Mouse (Mus musculus) NIH3T3 (cell line): ENCODE results near the gene Cdc27.
A peak's percentile ranks its signal among the peaks of the same experiment; 100 is the strongest.
"Not testable (repeated sequence)": the region's sequence is repeated elsewhere in the genome, so short reads cannot be mapped to it uniquely, and the experiment has no call there.

Experiments used
- DNase-seq: peaks from one replicate; pipeline ENCODE4 v3.0.0-alpha.2; 2012; ENCODE audit warnings: low read depth

Gene Cdc27

DNA sequence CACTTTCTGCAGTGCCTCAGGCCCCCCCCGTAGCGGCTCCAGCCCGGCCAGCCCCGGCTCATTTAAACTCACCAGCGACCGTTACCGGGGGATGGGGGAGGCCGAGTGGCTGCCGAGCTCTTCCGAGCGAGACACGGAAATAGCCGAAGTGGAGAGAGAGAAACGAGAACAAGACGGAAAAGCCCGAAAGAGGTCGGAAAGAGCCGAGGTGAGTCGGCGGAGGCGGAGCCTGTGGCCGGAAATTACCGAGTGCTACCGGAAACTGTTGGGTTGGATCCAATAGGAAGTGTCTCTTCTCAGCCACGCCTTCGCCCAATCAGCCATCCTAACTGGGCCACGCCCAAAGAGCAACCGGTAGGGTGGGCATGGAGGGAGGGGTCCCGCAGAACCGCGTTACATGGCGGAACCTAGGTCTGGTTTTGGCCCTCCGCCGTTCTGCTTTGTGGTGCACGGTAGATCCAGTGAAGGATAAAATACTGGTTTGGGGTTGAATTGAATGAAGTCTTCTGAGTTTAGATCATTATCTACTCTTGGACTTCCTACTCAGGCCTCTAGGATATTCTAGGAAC is at the start of gene Cdc27, which contains the start of gene Myl4:
Gene Cdc27, minus strand, starts transcription at position 215 of the 569 bp plus-strand sequence.
Gene Myl4, plus strand, starts transcription at position 258 of the 569 bp plus-strand sequence.
- DNase-seq, result peak; percentile 98

DNA sequence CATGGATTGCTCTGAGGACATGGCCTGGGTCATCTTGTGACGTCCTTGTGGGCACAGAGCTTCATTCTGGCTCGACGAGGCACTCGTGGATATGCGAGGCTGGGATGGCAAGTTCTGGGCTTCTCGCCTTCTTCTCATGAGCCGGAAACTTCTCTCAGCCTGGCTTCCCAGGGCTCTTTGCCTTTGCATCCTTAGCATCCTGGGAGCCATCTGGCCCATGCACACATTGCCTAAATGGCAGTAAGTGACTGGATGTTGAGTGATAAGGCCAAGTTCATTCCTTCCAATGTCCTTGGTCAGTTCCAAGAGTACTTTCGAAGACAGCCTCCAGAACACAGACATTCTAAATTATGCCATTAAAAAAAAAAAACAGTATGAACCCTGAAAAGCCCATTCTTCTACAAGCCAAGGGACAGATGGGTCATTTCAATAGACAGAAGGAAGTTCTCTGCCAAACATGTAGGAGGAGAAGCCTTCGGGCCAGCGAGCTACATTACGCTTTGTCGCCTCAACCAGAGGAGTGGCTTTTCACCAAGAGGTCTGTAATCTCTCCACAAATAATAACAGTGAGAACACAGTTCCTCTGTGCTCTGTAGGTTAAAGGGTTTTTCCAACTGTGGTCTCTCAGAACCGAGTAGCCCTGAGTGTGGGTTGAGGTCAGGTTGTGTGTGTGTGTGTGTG is 49.0 kb upstream of the Cdc27 start:
- DNase-seq, result no peak

DNA sequence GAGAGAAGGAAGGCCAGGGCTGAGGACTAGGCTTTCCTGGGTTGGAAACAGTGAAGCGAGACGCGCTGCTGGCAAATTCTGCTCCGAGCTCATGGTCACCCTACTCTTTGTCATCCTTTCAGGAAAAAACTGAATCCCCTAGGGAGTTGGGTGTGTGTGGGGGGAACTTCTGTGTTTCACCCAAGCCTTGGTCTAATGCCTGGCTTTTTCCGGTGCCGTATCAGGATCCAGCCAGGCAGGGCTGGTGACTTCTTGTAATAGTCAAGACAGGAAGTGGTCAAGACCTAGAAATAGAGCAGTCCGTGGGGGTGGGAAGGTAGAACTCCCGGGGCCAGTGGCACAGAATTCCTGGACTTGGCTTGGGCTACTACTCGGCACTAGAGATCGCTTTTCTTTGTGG is 45.9 kb upstream of the Cdc27 start:
- no peak for DNase-seq

DNA sequence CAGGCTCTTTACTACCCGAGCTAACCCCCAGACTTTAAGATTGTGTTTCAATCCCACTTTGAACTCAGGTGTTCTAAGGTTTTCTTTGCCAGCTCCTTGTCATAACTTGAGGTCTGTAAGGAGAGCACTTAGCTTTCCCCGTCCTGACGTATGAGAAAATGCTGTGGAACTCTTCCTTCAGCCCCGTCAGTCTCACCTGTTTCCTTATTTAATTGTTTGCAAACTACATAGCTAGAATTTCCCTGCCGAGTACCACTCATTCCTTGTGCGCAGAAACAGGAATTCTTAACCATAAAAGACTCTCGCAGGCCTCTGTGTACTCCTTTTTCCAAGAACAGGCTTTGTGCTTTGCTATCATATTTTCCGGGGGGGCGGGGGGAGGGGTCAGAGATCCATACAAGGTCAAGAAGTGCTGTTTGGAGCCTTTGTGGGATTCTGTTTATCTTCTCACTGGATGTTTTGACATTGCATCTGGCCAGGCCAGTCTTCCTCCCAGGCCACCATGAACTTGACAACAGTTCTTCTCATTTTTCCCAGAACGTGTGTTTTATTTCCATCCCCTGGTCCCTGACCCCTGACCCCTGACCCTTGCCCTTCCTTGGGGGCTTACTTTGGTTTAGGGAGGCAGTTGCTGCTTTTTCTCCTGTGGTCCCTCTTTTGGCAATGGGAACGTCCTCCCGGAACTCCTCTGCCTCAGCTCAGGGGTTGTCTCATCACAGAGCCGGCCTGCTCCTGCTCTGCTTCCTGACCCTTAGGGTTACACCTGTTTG is 41.8 kb upstream of the Cdc27 start:
- DNase-seq, result no peak

DNA sequence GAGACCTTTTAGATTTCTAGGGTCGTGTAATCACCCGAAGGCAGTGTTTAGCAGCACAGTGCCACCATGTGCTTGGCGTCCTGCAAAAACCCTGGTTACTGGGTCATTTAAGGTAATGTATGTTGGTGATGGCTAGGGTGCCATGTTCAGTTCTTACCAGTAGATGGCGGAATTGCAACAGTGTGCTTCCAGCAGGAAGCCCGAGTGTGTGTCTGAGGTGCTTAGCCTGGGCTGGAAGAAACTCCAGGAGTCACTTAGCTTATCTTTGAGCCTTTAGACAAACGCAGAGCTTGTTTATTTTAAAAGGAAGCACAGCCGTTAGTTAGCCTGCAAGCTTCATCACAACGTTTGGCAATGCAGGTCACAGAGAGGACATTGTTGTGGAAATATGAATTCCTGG is 39.7 kb upstream of the Cdc27 start:
- DNase-seq, result peak; percentile 94

DNA sequence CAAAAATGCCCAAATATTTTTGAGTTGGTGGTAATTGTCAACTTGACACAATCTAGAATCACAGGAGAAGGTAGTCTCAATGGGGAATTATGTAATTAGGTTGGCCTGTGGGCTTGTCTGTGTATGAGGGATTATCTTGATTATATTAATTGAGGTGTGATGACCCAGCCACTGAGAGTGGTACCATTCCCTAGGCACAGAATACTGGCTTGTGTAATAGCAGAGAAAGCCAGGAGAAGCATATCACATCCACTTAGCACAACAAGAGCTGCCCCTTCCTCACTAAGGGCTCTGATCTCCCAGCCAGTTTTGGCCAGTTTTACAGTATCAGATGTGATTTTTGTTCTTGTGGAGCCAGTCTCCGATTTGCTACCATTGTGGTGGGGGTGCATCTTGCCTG is 39.1 kb upstream of the Cdc27 start:
- DNase-seq, result no peak

DNA sequence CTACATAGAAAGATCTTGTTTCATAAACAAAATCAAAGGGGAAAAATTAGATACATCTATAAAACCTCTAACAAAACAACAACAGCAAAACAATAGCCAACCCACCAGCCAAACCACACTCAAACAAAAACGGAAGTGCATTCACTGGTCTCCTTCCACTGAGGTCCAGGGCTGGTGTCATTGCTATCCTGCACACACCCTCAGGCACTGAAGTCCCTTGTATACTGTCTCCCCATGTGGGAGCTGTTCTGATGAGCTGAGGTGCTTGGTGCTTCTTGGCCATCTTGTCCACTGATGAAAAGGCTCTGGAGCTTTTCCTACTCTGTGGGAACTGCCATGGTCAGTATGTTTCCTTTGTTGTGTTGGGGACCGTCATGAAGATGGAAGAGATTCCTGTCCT is 38.1 kb upstream of the Cdc27 start:
- no peak for DNase-seq

DNA sequence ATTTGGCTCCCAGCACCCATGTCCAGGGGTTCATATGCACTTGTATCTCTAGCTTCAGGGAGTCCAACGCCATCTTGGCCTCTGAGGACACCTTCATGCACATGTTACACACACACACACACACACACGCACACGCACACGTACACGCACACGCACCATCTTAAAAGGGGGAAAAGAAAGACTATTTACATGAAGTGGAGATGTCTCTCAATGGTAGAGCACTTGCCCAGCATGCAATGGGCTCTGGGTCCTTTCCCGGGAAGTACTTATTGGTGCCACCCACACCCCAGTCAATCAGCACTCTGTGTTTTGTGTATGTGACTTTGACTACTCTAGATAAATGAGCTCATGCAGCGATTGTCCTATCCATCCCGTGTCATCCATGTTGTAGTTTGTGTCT is 37.5 kb upstream of the Cdc27 start:
- DNase-seq, result no peak

DNA sequence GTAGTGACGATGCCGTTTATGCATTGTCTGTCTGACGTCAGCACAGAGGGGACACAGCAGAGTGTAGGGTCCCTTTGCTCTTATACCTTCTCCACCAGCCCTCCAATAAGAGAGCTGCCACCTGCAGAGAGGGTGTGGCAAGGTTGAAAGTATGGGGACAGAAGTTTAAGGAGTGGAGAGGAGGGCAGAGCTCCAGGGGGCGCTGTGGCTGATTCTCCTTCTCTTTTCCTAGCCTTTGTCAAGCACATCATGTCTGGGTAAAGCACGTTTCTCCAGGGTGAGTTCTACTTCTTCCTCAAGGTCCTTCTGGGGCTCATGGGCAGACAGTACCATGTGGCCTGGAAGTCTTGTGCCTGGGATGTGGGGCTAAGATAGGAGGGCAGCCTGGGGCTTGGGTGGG is 35.1 kb upstream of the Cdc27 start:
- no peak for DNase-seq

DNA sequence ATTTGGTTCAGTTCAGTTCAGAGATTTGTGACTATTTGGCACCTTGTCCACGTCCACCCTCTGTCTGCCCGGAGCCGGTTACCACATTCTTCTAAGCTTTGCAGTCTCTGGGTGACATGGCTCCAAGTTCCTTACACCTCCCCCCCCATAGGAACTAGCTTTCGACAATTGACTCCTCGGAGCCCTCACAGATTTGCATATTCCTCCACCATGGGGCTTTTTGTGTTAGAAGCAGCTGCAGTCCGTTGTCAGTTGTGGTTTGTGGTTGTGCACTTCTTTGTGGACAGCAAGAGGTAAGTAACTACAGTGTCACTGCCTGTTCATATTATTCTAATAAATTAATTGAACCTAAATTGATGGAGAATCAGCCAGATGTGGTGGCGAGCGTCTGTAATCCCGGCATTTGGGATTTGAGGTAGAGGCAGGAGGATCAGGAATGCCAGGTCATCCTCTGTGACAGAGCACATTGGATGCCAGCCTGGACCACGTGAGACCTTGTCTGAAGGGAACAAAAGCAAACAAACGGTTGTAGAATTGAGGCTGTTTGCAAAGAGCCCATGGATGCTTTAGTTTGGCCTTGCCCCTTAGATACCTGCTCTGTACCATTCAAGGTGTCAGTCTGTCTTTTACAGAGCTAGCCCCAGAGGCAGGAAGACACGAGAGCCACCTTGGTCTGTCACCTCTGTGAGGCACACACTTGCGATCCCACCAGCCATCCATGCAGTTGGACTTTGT is 32.4 kb upstream of the Cdc27 start:
- no peak for DNase-seq

DNA sequence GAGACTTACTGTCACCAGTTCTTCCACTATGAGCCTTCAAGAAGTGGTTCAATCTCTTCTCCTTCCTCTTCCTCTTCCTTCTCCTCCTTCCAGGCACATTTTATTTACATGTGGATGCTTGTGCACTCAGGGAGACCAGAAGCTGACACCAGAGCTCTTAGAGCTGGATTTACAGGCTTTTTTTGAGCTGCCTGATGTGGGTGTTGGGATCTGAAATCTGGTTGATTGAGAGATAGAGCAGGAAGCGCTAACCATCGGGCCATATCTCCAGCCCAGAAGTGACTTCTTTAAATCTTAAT is 31.8 kb upstream of the Cdc27 start:
- no peak for DNase-seq

DNA sequence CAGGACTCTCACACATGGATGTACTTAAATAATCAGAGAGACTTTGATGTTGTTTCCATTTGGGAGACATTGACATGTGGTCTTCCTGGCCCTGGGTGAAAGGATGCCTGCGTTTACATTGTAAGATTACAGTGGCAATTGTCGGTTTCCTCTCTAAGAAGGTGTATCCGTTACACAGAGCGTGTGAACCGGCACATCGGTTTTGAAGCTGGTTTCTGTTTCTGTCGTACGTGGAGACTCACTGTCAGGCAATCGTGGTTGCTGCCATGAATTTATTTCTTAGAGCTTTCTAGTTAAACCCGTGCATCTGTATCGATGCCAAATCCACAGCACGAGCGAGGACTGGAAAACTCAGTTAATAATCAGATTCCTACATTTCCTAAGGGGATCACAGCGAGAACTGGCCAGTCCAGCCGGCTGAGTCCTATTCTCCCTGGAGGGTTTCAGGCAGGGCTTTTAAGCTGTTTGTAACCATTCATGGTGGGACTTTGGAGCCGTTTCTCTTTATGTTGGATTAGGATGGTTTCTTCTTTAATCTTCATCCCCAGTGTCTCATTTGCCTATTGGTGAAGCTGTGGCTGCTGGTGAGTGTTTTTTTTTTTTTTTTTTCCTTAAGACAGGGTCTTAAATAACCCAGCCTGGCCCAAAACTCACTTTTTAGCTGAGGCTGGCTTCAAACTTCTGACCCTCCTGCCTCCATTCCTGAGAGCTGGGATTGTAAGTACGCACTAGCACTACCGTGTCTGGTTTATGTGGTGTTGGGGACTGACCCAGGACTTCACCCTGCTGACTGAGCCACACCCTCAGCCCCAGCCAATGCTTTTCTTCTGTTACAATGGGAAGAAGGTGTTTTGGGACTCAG is 31.3 kb upstream of the Cdc27 start:
- no peak for DNase-seq

DNA sequence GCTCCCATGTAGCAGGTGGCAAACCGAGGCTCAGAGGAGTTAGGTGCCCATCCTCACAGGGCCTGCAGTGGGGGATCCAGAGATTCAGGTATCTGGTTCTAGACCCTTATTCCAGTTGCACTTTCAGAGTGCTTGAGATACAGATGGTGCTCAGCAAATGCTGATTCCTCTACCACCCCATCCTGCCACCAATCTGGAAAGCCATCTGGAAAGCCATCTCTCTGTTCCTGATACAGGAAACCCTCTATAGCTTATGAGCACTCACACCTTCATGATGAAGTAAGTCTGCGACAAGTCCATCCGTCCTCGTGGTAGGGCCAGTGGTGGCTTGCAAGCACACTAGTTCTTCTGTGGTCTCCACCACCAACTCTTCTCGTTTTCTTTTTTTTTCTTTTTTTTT is 30.2 kb upstream of the Cdc27 start:
- no peak for DNase-seq

DNA sequence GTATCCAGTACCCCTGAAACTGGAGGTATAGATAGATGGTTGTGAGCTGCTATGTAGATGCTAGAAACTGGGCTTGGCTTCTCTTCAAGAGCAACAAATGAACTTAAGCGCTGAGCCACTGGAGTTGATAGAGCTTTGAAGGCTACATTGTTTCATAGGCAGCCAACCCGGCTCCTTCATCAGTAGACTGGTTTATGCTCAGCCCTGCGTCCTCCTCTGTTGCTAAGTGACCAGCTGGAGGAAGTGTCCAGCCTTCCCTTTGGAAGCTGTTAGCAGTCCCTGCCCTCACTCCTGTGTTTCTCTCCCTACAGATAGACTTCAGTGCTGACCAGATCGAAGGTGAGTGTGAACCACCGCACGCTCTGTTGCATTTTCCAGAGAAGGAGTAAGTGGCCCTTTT is 29.7 kb upstream of the Cdc27 start:
- DNase-seq, result no peak

DNA sequence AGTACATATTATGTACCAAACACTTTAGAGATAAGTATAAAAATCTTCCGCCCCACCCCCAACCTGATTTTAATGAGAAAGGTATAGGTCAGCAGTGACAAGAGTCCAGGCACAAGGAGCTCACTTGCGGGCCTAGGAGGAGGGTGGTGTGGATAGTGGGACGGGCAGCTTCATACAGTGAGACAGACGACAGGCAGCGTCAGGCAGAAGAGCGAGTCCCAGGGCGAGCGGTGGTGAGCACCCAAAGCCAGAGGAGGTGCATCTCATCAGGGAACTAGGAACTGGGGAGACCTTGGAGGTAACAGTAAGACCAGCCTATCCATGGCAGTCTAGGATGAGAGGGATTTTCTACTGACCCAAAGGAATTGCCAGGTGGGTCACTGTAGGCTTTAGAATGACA is 29.2 kb upstream of the Cdc27 start:
- no peak for DNase-seq

DNA sequence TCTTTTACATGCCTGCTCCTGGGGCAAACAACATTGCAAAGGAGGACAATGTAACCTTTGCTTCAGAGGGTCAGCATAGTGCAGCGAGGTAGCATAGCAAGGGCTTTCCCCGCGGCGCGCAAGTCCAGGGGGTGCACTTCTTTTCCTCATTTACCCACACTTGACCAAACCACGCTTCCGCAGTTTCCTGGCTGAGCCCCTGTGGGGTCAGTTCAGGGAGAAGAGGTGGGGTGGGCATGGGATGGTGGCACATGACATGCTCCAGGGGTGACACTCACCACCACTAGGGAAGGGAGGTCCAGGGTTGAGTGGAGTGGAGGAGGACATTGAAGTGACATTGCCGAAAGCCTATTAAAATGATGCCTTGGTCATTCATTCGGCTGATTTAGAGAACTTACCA is 28.7 kb upstream of the Cdc27 start:
- no peak for DNase-seq

DNA sequence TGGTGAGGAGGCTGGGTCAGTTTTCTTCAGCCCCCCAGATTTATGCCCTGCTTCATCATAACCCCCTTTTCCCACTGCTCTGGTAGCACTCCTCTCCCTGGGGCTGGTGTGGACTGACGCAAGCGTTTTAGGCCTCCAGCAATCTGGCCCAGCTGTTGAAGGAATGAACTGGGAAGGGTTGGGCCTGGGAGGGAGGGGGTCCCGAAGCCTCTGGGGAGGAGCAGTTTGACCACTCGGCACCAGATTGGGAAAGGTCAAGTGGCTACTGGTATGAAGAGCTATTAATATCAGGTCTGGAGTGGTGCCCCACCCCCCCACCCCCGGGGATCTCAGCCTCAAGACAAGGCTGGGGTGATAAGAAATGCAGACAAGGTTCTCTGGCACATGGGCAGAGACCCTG is 27.7 kb upstream of the Cdc27 start:
- no peak for DNase-seq

DNA sequence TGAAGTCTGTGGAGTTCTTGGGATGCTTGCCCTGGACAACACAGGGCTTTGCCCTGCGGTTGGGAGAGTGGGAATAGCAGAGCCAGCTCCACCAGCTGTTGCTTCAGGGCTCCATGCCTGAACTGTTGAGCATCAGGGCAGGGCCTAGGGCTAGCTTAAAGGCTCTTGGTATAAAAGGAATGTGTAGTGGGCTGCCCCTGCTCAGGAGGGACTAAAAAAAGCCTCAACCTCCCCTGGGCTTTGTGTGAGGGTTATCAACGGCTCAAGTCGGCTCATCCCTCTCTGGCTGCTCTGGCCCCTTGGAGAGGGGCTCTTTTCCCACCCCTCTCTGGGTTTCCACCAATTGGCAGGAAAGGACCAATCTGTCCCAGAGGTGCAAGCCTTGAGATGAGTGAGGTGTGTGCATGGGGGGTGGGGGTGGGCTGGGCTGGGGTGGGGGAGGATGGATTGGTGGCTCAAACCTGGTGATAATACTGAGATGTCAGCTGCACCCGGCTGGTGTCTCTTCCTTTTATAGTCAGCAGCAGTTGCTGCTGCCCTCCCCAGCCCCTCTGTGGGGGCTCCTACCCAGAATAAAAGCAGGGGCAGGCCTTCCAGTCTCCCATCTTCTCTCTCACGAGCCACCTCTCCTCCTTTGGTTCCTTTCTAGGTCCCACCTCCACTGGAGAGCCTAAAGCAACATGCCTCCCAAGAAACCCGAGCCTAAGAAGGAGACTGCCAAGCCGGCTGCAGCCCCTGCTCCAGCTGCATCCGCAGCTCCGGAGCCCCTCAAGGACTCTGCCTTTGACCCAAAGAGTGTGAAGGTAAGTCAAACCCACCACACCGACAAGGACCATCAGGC is 26.6 kb upstream of the Cdc27 start:
- DNase-seq, result no peak

DNA sequence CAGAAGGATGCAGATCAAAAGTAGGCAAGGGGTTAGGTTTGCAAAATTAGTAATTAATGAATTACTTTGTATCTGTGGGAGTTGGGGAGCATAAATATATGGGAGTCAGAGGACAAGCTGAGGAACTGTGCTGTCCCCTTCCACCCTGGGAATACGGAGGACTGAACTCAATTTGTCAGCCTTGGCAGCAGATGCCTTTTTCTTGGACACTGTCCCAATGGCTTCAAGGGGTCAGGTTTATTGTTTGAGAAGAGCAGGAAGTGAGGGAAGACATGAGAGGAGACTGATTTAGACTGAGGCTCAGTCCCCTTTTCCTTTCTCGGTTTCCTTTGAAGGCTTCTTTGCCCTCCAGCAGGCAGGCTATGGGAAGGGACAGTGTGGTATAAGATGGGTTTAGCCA is 22.1 kb upstream of the Cdc27 start:
- DNase-seq, result no peak

DNA sequence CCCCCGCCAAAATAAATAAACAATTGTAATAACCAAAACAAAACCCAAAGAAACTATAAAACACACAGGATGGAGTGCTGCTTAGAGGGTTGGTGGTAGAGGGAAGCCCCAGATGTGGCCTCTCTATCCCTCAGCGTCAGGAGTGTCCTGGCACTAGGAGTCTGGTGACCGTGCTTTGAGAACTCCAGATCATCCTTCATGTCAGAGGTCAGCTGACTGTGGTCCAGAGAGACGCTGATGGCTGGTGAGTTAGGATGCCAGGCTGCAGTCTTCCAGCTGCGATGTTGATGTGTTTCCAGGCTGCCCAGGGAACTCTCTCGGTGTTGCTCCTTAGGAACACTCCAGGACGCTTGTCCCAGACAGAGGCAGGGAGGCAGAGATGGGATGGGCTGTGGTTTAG is 21.7 kb upstream of the Cdc27 start:
- DNase-seq, result no peak

DNA sequence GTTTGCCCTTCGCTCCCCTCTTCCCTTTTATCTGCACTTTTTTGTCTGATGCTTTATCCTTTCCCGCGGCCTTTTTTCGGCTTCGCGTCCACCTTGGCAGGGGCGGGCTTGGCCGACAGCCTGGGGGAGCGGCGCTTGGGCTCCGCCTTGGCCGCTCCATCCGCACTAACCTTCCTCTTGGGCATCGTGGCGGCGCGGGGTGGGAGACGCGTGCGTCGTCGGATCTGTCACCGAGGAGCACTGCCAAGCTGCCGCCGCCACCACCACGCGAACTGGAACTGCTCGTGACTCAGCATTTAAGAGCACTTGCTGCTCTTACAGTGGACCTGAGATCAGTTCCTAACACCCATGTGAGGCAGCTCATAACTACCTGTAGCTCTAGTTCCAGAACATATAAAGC is 21.0 kb upstream of the Cdc27 start:
- not testable (repeated sequence) for DNase-seq
